Mouse (Mus musculus): Measurements from ENCODE around the gene Zfp865. TPM values are rescaled to one million over a fixed set of nuclear protein-coding genes. Genes with fewer than 3 reads are reported as not detected.
"Not testable (repeated sequence)": the region's sequence is repeated elsewhere in the genome, so short reads cannot be mapped to it uniquely, and the experiment has no call there.

The Zfp865 gene
- total RNA-seq, 2 experiments from 2014 or later: 22.4 to 23.2 TPM

- intact Hi-C loops (cut with DNase I): loop anchor here (5.0 kb wide), 1 partner anchor 253 kb away; the partner anchor contains the start of gene Ube2s
- no peak for DNase-seq
Observed at GRCm38 (mm10) chr7:5064886-5065285, 44.7 kb downstream of the Zfp865 start.

- intact Hi-C loops (cut with DNase I): no loop called here
Observed at GRCm38 (mm10) chr7:5073586-5073985, 53.4 kb downstream of the Zfp865 start.

GRCm38 (mm10) chr7:5074984-5075383 is 54.8 kb downstream of the Zfp865 start:
- intact Hi-C loops (cut with DNase I): loop anchor here (1.0 kb wide), 1 partner anchor 9 kb away; no protein-coding TSS in a partner anchor
- DNase-seq: no peak

More at GRCm38 (mm10) chr7:5073586-5073985, 53.4 kb downstream of the Zfp865 start:
- DNase-seq: no peak

GRCm38 (mm10) chr7:5076931-5077330 is 56.8 kb downstream of the Zfp865 start:
- no peak for DNase-seq
- intact Hi-C loops (cut with DNase I): no loop called here

GRCm38 (mm10) chr7:5079365-5080009 is 59.3 kb downstream of the Zfp865 start:
- intact Hi-C loops (cut with DNase I): loop anchor here (1.0 to 5.0 kb wide), 3 partner anchors 16 to 1093 kb away; partner anchors contain the start of genes Rasl2-9 and Zfp444
- not testable (repeated sequence) for DNase-seq

- DNase-seq: peak; percentile 97 to 98
- intact Hi-C loops (cut with DNase I): loop anchor here (1.0 to 5.0 kb wide), 3 partner anchors 17 to 1092 kb away; partner anchors contain the start of genes Rasl2-9 and Zfp444
Observed at GRCm38 (mm10) chr7:5080010-5080751, 60.0 kb downstream of the Zfp865 start, which contains the start of gene Epn1. Gene Epn1 (plus strand): TSS chr7:5080235.

- intact Hi-C loops (cut with DNase I): loop anchor here (1.0 to 5.0 kb wide), 3 partner anchors 18 to 1091 kb away; partner anchors contain the start of genes Rasl2-9 and Zfp444
- DNase-seq: no peak
Observed at GRCm38 (mm10) chr7:5080815-5081214, 60.6 kb downstream of the Zfp865 start.

- intact Hi-C loops (cut with DNase I): loop anchor here (2.0 to 5.0 kb wide), 2 partner anchors 44 to 1091 kb away; partner anchors contain the start of genes Rasl2-9 and Zfp444
- no peak for DNase-seq
Observed at GRCm38 (mm10) chr7:5081241-5081640, 61.1 kb downstream of the Zfp865 start.

GRCm38 (mm10) chr7:5081939-5082338 is 61.8 kb downstream of the Zfp865 start:
- intact Hi-C loops (cut with DNase I): loop anchor here (2.0 to 5.0 kb wide), 2 partner anchors 43 to 1090 kb away; partner anchors contain the start of genes Rasl2-9 and Zfp444
- no peak for DNase-seq

- no peak for DNase-seq
- intact Hi-C loops (cut with DNase I): loop anchor here (5.0 kb wide), 1 partner anchor 1089 kb away; the partner anchor contains the start of gene Zfp444
Observed at GRCm38 (mm10) chr7:5083325-5084105, 63.3 kb downstream of the Zfp865 start.

GRCm38 (mm10) chr7:5085512-5085911 is 65.3 kb downstream of the Zfp865 start:
- no peak for DNase-seq
- intact Hi-C loops (cut with DNase I): no loop called here

Other genes starting within 250 kb of the Zfp865 start
- not detected for gene Fam71e2, start 249.1 kb upstream of the Zfp865 start, total RNA-seq (2021)
- not detected for gene Il11, start 237.5 kb upstream of the Zfp865 start, total RNA-seq (2021)
- not detected for gene Tmem190, start 237.4 kb upstream of the Zfp865 start, total RNA-seq (2021)
- 1 to 10 TPM; 3.7 to 4.2 TPM for gene Tmem238, start 230.7 kb upstream of the Zfp865 start, total RNA-seq (2021)
- 100 to 1,000 TPM; 630 to 679 TPM for gene Rpl28, start 227.5 kb upstream of the Zfp865 start, total RNA-seq (2021)
- 100 to 1,000 TPM; 149 to 152 TPM for gene Ube2s, start 207.8 kb upstream of the Zfp865 start, total RNA-seq (2021)
- under 1 TPM in 1 of 2 experiments, not detected in 1; 0.15 TPM for gene Shisa7, start 175.7 kb upstream of the Zfp865 start, total RNA-seq (2021)
- 1 to 10 TPM; 3.6 to 4.7 TPM for gene Isoc2b, start 150.1 kb upstream of the Zfp865 start, total RNA-seq (2021)
- gene Isoc2a, start 143.2 kb upstream of the Zfp865 start, total RNA-seq (2021): 10 to 100 TPM; 15.8 to 16.3 TPM
- not detected for gene Gm36210, start 113.9 kb upstream of the Zfp865 start, total RNA-seq (2021)
- gene Zfp628, start 105.2 kb upstream of the Zfp865 start, total RNA-seq (2021): 10 to 100 TPM; 11.8 to 13.8 TPM
- gene Nat14, start 98.3 kb upstream of the Zfp865 start, total RNA-seq (2021): 1 to 10 TPM; 4.9 to 5.2 TPM
- 10 to 100 TPM; 12.5 TPM for gene Ssc5d, start 94.6 kb upstream of the Zfp865 start, total RNA-seq (2021)
- 1 to 10 TPM; 7.2 to 9.0 TPM for gene Sbk2, start 56.0 kb upstream of the Zfp865 start, total RNA-seq (2021)
- 10 to 100 TPM; 11.9 to 22.0 TPM for gene Sbk3, start 49.2 kb upstream of the Zfp865 start, total RNA-seq (2021)
- 10 to 100 TPM; 18.4 to 19.1 TPM for gene Zfp579, start 24.2 kb upstream of the Zfp865 start, total RNA-seq (2021)
- gene Zfp524, start 6.0 kb upstream of the Zfp865 start, total RNA-seq (2021): 1 to 10 TPM; 7.8 to 9.4 TPM
- 10 to 100 TPM; 21.6 to 25.6 TPM for gene Fiz1, start 5.7 kb upstream of the Zfp865 start, total RNA-seq (2021)
- not detected for gene Gm44973, start 4.9 kb upstream of the Zfp865 start, total RNA-seq (2021)
- gene Ccdc106, start 177 bp downstream of the Zfp865 start, total RNA-seq (2021): under 1 TPM; 0.26 to 0.32 TPM
- not detected for gene 4632433K11Rik, start 13.7 kb downstream of the Zfp865 start, total RNA-seq (2021)
- 1 to 10 TPM; 5.9 to 7.3 TPM for gene Zfp784, start 18.1 kb downstream of the Zfp865 start, total RNA-seq (2021)
- 10 to 100 TPM; 10.6 to 12.6 TPM for gene Zfp580, start 31.2 kb downstream of the Zfp865 start, total RNA-seq (2021)
- gene U2af2, start 41.8 kb downstream of the Zfp865 start, total RNA-seq (2021): 100 to 1,000 TPM; 102 to 109 TPM
- 100 to 1,000 TPM; 194 to 209 TPM for gene Epn1, start 59.9 kb downstream of the Zfp865 start, total RNA-seq (2021)
- not detected for gene Rfpl4, start 96.6 kb downstream of the Zfp865 start, total RNA-seq (2021)
- gene Rasl2-9, start 105.6 kb downstream of the Zfp865 start, total RNA-seq (2021): 1 to 10 TPM; 4.1 to 4.9 TPM
- gene Vmn1r55, start 129.3 kb downstream of the Zfp865 start, total RNA-seq (2021): not detected
- not detected for gene Vmn1r56, start 176.4 kb downstream of the Zfp865 start, total RNA-seq (2021)
- gene Vmn1r57, start 198.1 kb downstream of the Zfp865 start, total RNA-seq (2021): not detected

Data from heart, postnatal 10 days (tissue).